Mouse (Mus musculus) MEL (cell line): Measurements from ENCODE around the gene Fam173b. TPM values are rescaled to one million over a fixed set of nuclear protein-coding genes. Genes with fewer than 3 reads are reported as not detected.

Experiments used
- DNase-seq: peaks from one replicate; pipeline ENCODE4 v3.0.0; 2011; ENCODE audit warnings: low read depth, low spot score
- H3K27ac ChIP-seq: 2 replicates; pipeline ENCODE4 v1.5.1; 2012; ENCODE audit warnings: low read depth, mild to moderate bottlenecking, control low read depth, low read length, moderate library complexity; ENCODE audit not compliant: control insufficient read depth
- H3K27me3 ChIP-seq, 2 experiments: fragments of 150-350 bp in 1 of 2; sonication (generic) in 1 of 2; 2 replicates each; pipeline ENCODE4 v1.6.1; 2012; ENCODE audit warnings: low read length in 2 of 2, mild to moderate bottlenecking in 2 of 2, improper control_type of control experiment in 1 of 2, moderate library complexity in 1 of 2; ENCODE audit not compliant: insufficient read depth in 2 of 2, control insufficient read depth in 1 of 2
- H3K36me3 ChIP-seq, 2 experiments: 2 replicates each; pipeline ENCODE4 v1.6.1; 2012 to 2014; ENCODE audit warnings: low read length in 2 of 2, improper control_type of control experiment in 1 of 2, inconsistent platforms in 1 of 2, mild to moderate bottlenecking in 1 of 2; ENCODE audit not compliant: insufficient read depth in 2 of 2, control insufficient read depth in 1 of 2
- H3K4me1 ChIP-seq, 2 experiments: fragments of 150-350 bp in 1 of 2; sonication (generic) in 1 of 2; 2 replicates each; pipeline ENCODE4 v1.6.1; 2012; ENCODE audit warnings: low read length in 2 of 2, improper control_type of control experiment in 1 of 2, mild to moderate bottlenecking in 1 of 2; ENCODE audit not compliant: insufficient read depth in 2 of 2, control insufficient read depth in 1 of 2
- H3K4me3 ChIP-seq, 2 experiments: fragments of 150-350 bp in 1 of 2; sonication (generic) in 1 of 2; 2 replicates each; pipeline ENCODE4 v1.5.1; 2012; ENCODE audit warnings: low read depth in 2 of 2, low read length in 2 of 2, mild to moderate bottlenecking in 2 of 2, moderate library complexity in 2 of 2, control low read depth in 1 of 2, improper control_type of control experiment in 1 of 2; ENCODE audit not compliant: control insufficient read depth in 1 of 2, insufficient read depth in 1 of 2
- H3K79me2 ChIP-seq: 2 replicates; pipeline ENCODE4 v1.6.1; 2012; ENCODE audit warnings: mild to moderate bottlenecking, low read length, moderate library complexity; ENCODE audit not compliant: control insufficient read depth, poor library complexity, insufficient read depth
- H3K9ac ChIP-seq: 2 replicates; pipeline ENCODE4 v1.6.1; 2012; ENCODE audit warnings: low read depth, mild to moderate bottlenecking, control low read depth, low read length, moderate library complexity; ENCODE audit not compliant: control insufficient read depth, poor library complexity, severe bottlenecking
- H3K9me3 ChIP-seq: fragments of 150-350 bp; sonication (generic); replicated peaks from 2 replicates; pipeline ENCODE4 v1.6.1; 2012; ENCODE audit warnings: mild to moderate bottlenecking, low read length, improper control_type of control experiment, moderate library complexity; ENCODE audit not compliant: insufficient read depth
- BHLHE40 ChIP-seq: IDR thresholded peaks from 2 replicates; pipeline ENCODE4 v1.6.1; 2012; ENCODE audit warnings: low read depth, mild to moderate bottlenecking, inconsistent platforms, low read length, improper control_type of control experiment, borderline replicate concordance
- CHD1 ChIP-seq: IDR thresholded peaks from 2 replicates; pipeline ENCODE4 v1.6.1; 2012; ENCODE audit warnings: low read depth, mild to moderate bottlenecking, inconsistent platforms, low read length, improper control_type of control experiment
- CHD2 ChIP-seq: IDR thresholded peaks from 2 replicates; pipeline ENCODE4 v1.6.1; 2011; ENCODE audit warnings: low read length, improper control_type of control experiment
- CTCF ChIP-seq, 3 experiments: IDR thresholded peaks in 2 of 3; conservative IDR thresholded peaks in 1 of 3; 2 replicates each; pipeline ENCODE4 v1.5.1; 2011 to 2012; ENCODE audit warnings: low read length in 3 of 3, low read depth in 2 of 3, mild to moderate bottlenecking in 2 of 3, improper control_type of control experiment in 1 of 3, inconsistent platforms in 1 of 3, mixed read lengths in 1 of 3, moderate library complexity in 1 of 3; ENCODE audit not compliant: control insufficient read depth in 1 of 3, insufficient read depth in 1 of 3, poor library complexity in 1 of 3, severe bottlenecking in 1 of 3
- E2F4 ChIP-seq: IDR thresholded peaks from 2 replicates; pipeline ENCODE4 v1.6.1; 2011; ENCODE audit warnings: low read depth, low read length, improper control_type of control experiment, borderline replicate concordance
- ETS1 ChIP-seq: IDR thresholded peaks from 2 replicates; pipeline ENCODE4 v1.6.1; 2012; ENCODE audit warnings: low read depth, mild to moderate bottlenecking, inconsistent platforms, low read length, improper control_type of control experiment, moderate library complexity
- GABPA ChIP-seq: IDR thresholded peaks from 2 replicates; pipeline ENCODE4 v1.6.1; 2012; ENCODE audit warnings: low read depth, mild to moderate bottlenecking, inconsistent platforms, low read length, improper control_type of control experiment, moderate library complexity
- HCFC1 ChIP-seq: IDR thresholded peaks from 2 replicates; pipeline ENCODE4 v1.6.1; 2012; ENCODE audit warnings: low read depth, mild to moderate bottlenecking, inconsistent platforms, low read length, improper control_type of control experiment, moderate library complexity
- MAX ChIP-seq: IDR thresholded peaks from 2 replicates; pipeline ENCODE4 v1.6.1; 2011; ENCODE audit warnings: low read length, improper control_type of control experiment
- MAZ ChIP-seq: IDR thresholded peaks from 2 replicates; pipeline ENCODE4 v1.6.1; 2012; ENCODE audit warnings: low read depth, mild to moderate bottlenecking, inconsistent platforms, low read length, improper control_type of control experiment
- NRF1 ChIP-seq: IDR thresholded peaks from 2 replicates; pipeline ENCODE4 v1.6.1; 2014; ENCODE audit warnings: low read depth, mild to moderate bottlenecking, inconsistent platforms, low read length, improper control_type of control experiment, moderate library complexity; ENCODE audit not compliant: poor library complexity, insufficient read depth, severe bottlenecking
- POLR2A ChIP-seq, 2 experiments: IDR thresholded peaks; 2 replicates each; pipeline ENCODE4 v1.6.1; 2011 to 2012; ENCODE audit warnings: low read length in 2 of 2, mild to moderate bottlenecking in 2 of 2, control low read depth in 1 of 2, improper control_type of control experiment in 1 of 2, low read depth in 1 of 2, moderate library complexity in 1 of 2; ENCODE audit not compliant: control insufficient read depth in 1 of 2, insufficient read depth in 1 of 2, poor library complexity in 1 of 2
- POLR2AphosphoS5 ChIP-seq: IDR thresholded peaks from 2 replicates; pipeline ENCODE4 v1.6.1; 2012; ENCODE audit warnings: low read depth, borderline replicate concordance, mild to moderate bottlenecking, inconsistent platforms, low read length, moderate library complexity, mixed read lengths
- RAD21 ChIP-seq: IDR thresholded peaks from 2 replicates; pipeline ENCODE4 v1.6.1; 2011; ENCODE audit warnings: mild to moderate bottlenecking, low read depth, low read length, improper control_type of control experiment
- RCOR1 ChIP-seq: IDR thresholded peaks from 2 replicates; pipeline ENCODE4 v1.6.1; 2012; ENCODE audit warnings: low read depth, mild to moderate bottlenecking, inconsistent platforms, low read length, improper control_type of control experiment
- SIN3A ChIP-seq: IDR thresholded peaks from 2 replicates; pipeline ENCODE4 v1.6.1; 2012; ENCODE audit warnings: low read length, improper control_type of control experiment, inconsistent platforms
- SMC3 ChIP-seq: IDR thresholded peaks from 2 replicates; pipeline ENCODE4 v1.6.1; 2011; ENCODE audit warnings: low read depth, low read length, improper control_type of control experiment
- TBP ChIP-seq: IDR thresholded peaks from 2 replicates; pipeline ENCODE4 v1.8.0; 2011; ENCODE audit warnings: low read depth, low read length, improper control_type of control experiment
- UBTF ChIP-seq: IDR thresholded peaks from 2 replicates; pipeline ENCODE4 v1.6.1; 2012; ENCODE audit warnings: low read depth, mild to moderate bottlenecking, inconsistent platforms, low read length, improper control_type of control experiment, moderate library complexity, borderline replicate concordance; ENCODE audit not compliant: insufficient read depth
- USF1 ChIP-seq: IDR thresholded peaks from 2 replicates; pipeline ENCODE4 v1.6.1; 2014; ENCODE audit warnings: low read depth, mild to moderate bottlenecking, inconsistent platforms, low read length, improper control_type of control experiment, moderate library complexity
- USF2 ChIP-seq, 2 experiments: IDR thresholded peaks; 2 replicates each; pipeline ENCODE4 v1.6.1; 2011 to 2012; ENCODE audit warnings: improper control_type of control experiment in 2 of 2, low read length in 2 of 2, borderline replicate concordance in 1 of 2, inconsistent platforms in 1 of 2, low read depth in 1 of 2, mild to moderate bottlenecking in 1 of 2; ENCODE audit not compliant: insufficient read depth in 1 of 2
- ZC3H11A ChIP-seq: IDR thresholded peaks from 2 replicates; pipeline ENCODE4 v1.6.1; 2012; ENCODE audit warnings: low read depth, mild to moderate bottlenecking, inconsistent platforms, low read length, improper control_type of control experiment
- ZKSCAN1 ChIP-seq: IDR thresholded peaks from 2 replicates; pipeline ENCODE4 v1.6.1; 2012; ENCODE audit warnings: low read depth, mild to moderate bottlenecking, inconsistent platforms, low read length, improper control_type of control experiment, moderate library complexity
- ZMIZ1 ChIP-seq: IDR thresholded peaks from 2 replicates; pipeline ENCODE4 v1.6.1; 2012; ENCODE audit warnings: low read depth, mild to moderate bottlenecking, inconsistent platforms, low read length, improper control_type of control experiment, moderate library complexity
- ZNF384 ChIP-seq: IDR thresholded peaks from 2 replicates; pipeline ENCODE4 v1.6.1; 2012; ENCODE audit warnings: low read depth, mild to moderate bottlenecking, inconsistent platforms, low read length, improper control_type of control experiment
- polyA plus RNA-seq, 2 experiments: library from polyadenylated mRNA; stranded (reverse) in 1 of 2; unstranded in 1 of 2; fragments of >175 nt in 1 of 2; fragments of >200 nt in 1 of 2; gene quantifications; 2 replicates each; pipeline versions ENCODE4 v1.2.1 to v1.2.4; 2012; ENCODE audit warnings: low replicate concordance in 2 of 2, low read depth in 1 of 2; ENCODE audit not compliant: insufficient read length in 2 of 2, insufficient read depth in 1 of 2, missing spikeins in 1 of 2
- total RNA-seq: library from RNA; depleted of rRNA; stranded (reverse); fragments of 300-350 nt; gene quantifications from 2 replicates; pipeline ENCODE4 v1.2.3, GENCODE M21; 2012

The Fam173b gene
- total and polyA plus RNA-seq, 3 experiments = 21.0 to 29.2 TPM; not detected in 1

DNA sequence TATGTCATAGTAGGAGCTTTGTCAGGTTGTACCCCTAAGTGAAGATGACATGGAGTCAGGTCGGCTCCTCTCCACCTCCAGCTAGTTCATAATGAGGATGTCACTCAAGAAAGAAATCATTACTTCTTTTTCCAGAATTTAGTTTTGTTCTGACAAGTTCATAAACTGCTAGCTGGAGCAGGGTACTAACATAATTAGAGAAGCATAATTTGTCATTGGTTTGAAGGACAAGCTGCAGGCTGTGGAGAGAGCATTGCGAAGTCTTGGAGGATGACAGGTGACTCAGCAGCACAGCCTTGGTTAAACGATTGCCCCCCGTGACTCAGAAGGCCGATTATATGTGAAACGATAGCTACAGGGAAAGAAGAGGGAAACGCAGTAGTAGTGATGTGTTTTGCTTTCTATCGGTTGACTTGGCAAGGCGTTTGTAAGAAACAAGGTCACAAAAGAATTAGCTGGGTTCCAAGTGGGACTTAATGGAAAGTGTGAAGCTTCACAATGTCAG is 34.5 kb downstream of the Fam173b start:
- TF ChIP-seq USF2 (IDR thresholded peaks at IDR 0.05; ENCODE audit: borderline replicate concordance in 1 of 2, insufficient read depth in 1 of 2, low read depth in 1 of 2, low read length in 2 of 2) = no peak
- no peak for TF ChIP-seq RAD21
- TF ChIP-seq TBP = no peak
- TF ChIP-seq SIN3A = no peak
- TF ChIP-seq UBTF = no peak
- no peak for TF ChIP-seq CHD1
- no peak for TF ChIP-seq POLR2AphosphoS5
- no peak for TF ChIP-seq ZC3H11A
- no peak for TF ChIP-seq SMC3
- TF ChIP-seq BHLHE40 = no peak
- no peak for TF ChIP-seq ZNF384
- no peak for TF ChIP-seq ETS1
- TF ChIP-seq MAX = no peak
- no peak for TF ChIP-seq CHD2
- TF ChIP-seq GABPA = no peak
- TF ChIP-seq CTCF (IDR thresholded peaks at IDR 0.05 in 2 of 3, conservative IDR thresholded peaks at IDR 0.05 in 1 of 3; ENCODE audit: control insufficient read depth in 1 of 3, insufficient read depth in 1 of 3, low read depth in 2 of 3, low read length in 3 of 3, poor library complexity in 1 of 3, severe bottlenecking in 1 of 3) = no peak
- TF ChIP-seq USF1 = no peak
- Histone ChIP-seq H3K9me3 (no peaks in the 10 kb centered on the region), H3K27me3 (peaks cover 1 to 2% of the 10 kb centered on the region in 2 experiments; a peak in 3 of 4 replicates), H3K27ac (no peak overlapping the region), H3K4me3 (no peak overlapping the region), H3K9ac (no peak overlapping the region), H3K36me3 (no peaks in the 10 kb centered on the region), H3K4me1 (no peaks in the 10 kb centered on the region), H3K79me2 (no peaks in the 10 kb centered on the region)
- no peak for DNase-seq

DNA sequence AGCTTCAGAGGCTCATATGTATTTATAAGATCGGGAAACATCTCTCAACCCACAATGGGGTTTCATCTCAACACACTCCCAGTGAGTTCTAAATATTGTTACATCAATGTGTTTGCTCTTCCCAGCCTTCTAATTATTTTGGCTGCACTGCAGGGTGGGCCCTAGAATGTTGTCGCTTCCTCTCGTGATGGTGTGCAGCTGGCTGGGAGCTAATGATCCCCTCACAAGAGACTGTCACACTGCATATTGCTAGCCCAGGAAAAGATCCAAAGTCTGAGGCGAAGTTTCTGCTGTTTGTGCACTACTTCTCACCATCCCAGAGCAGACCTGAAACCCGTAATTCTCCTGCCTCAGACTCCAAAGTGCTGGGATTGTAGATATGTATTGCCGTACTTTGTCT is 45.6 kb downstream of the Fam173b start:
- no peak for TF ChIP-seq ETS1
- no peak for TF ChIP-seq GABPA
- TF ChIP-seq ZMIZ1 = no peak
- TF ChIP-seq BHLHE40 = no peak
- TF ChIP-seq ZKSCAN1 = no peak
- no peak for TF ChIP-seq NRF1
- no peak for TF ChIP-seq RCOR1
- no peak for TF ChIP-seq RAD21
- TF ChIP-seq MAX = no peak
- no peak for TF ChIP-seq POLR2AphosphoS5
- TF ChIP-seq MAZ = no peak
- no peak for TF ChIP-seq E2F4
- TF ChIP-seq POLR2A (IDR thresholded peaks at IDR 0.05; ENCODE audit: control insufficient read depth in 1 of 2, insufficient read depth in 1 of 2, low read depth in 1 of 2, low read length in 2 of 2, poor library complexity in 1 of 2) = no peak
- no peak for TF ChIP-seq HCFC1
- TF ChIP-seq ZNF384 = no peak
- no peak for TF ChIP-seq USF1
- Histone ChIP-seq H3K36me3 (no peaks in the 10 kb centered on the region), H3K27me3 (peaks cover 4 to 10% of the 10 kb centered on the region in 2 experiments)

More for the DNA sequence above, 45.6 kb downstream of the Fam173b start:
- no peak overlapping the region for H3K27ac ChIP-seq
- H3K4me1 ChIP-seq = no peaks in the 10 kb centered on the region
- no peaks in the 10 kb centered on the region for H3K79me2 ChIP-seq
- no peaks in the 10 kb centered on the region for H3K9me3 ChIP-seq
- no peak for DNase-seq
- no peak overlapping the region for H3K4me3 ChIP-seq
- no peak overlapping the region for H3K9ac ChIP-seq
